Mouse (Mus musculus): ENCODE data around the gene Ttc7. TPM values are rescaled to one million over a fixed set of nuclear protein-coding genes. Genes with fewer than 3 reads are reported as not detected.
"Not testable (repeated sequence)": the region's sequence is repeated elsewhere in the genome, so short reads cannot be mapped to it uniquely, and the experiment has no call there.

Gene Ttc7
- polyA plus RNA-seq, 1 experiment, result 11.2 TPM

- no peak for DNase-seq (ENCODE audit: extremely low spot score in 1 of 2, low spot score in 1 of 2)
Observed at GRCm38 (mm10) chr17:87285731-87286465, 3.2 kb downstream of the Ttc7 start.

GRCm38 (mm10) chr17:87286481-87287143 lies 3.9 kb downstream of the Ttc7 start:
- DNase-seq (ENCODE audit: extremely low spot score in 1 of 2, low spot score in 1 of 2), result no peak

GRCm38 (mm10) chr17:87287197-87287777 lies 4.6 kb downstream of the Ttc7 start:
- no peak for DNase-seq (ENCODE audit: extremely low spot score in 1 of 2, low spot score in 1 of 2)

GRCm38 (mm10) chr17:87288131-87288530 lies 5.4 kb downstream of the Ttc7 start:
- DNase-seq (ENCODE audit: extremely low spot score in 1 of 2, low spot score in 1 of 2), result no peak

GRCm38 (mm10) chr17:87289367-87289766 lies 6.7 kb downstream of the Ttc7 start:
- DNase-seq (ENCODE audit: extremely low spot score in 1 of 2, low spot score in 1 of 2), result no peak

- DNase-seq (ENCODE audit: extremely low spot score in 1 of 2, low spot score in 1 of 2), result no peak
Observed at GRCm38 (mm10) chr17:87291037-87291436, 8.4 kb downstream of the Ttc7 start.

GRCm38 (mm10) chr17:87291782-87292181 lies 9.1 kb downstream of the Ttc7 start:
- DNase-seq (ENCODE audit: extremely low spot score in 1 of 2, low spot score in 1 of 2), result no peak

- no peak for DNase-seq (ENCODE audit: extremely low spot score in 1 of 2, low spot score in 1 of 2)
Observed at GRCm38 (mm10) chr17:87293125-87293524, 10.4 kb downstream of the Ttc7 start.

GRCm38 (mm10) chr17:87295738-87296137 lies 13.1 kb downstream of the Ttc7 start:
- DNase-seq (ENCODE audit: extremely low spot score in 1 of 2, low spot score in 1 of 2), result no peak

GRCm38 (mm10) chr17:87296701-87297100 lies 14.0 kb downstream of the Ttc7 start:
- DNase-seq (ENCODE audit: extremely low spot score in 1 of 2, low spot score in 1 of 2), result not testable (repeated sequence)

GRCm38 (mm10) chr17:87298944-87299343 lies 16.3 kb downstream of the Ttc7 start:
- DNase-seq (ENCODE audit: extremely low spot score in 1 of 2, low spot score in 1 of 2), result no peak

GRCm38 (mm10) chr17:87300340-87300739 lies 17.7 kb downstream of the Ttc7 start:
- DNase-seq (ENCODE audit: extremely low spot score in 1 of 2, low spot score in 1 of 2), result no peak

- DNase-seq (ENCODE audit: extremely low spot score in 1 of 2, low spot score in 1 of 2), result not testable (repeated sequence)
Observed at GRCm38 (mm10) chr17:87301607-87302006, 18.9 kb downstream of the Ttc7 start.

GRCm38 (mm10) chr17:87302014-87302794 lies 19.5 kb downstream of the Ttc7 start:
- DNase-seq (ENCODE audit: extremely low spot score in 1 of 2, low spot score in 1 of 2), result no peak

- DNase-seq (ENCODE audit: extremely low spot score in 1 of 2, low spot score in 1 of 2), result no peak
Observed at GRCm38 (mm10) chr17:87304151-87304894, 21.6 kb downstream of the Ttc7 start.

GRCm38 (mm10) chr17:87305065-87305464 lies 22.4 kb downstream of the Ttc7 start:
- no peak for DNase-seq (ENCODE audit: extremely low spot score in 1 of 2, low spot score in 1 of 2)

GRCm38 (mm10) chr17:87306746-87307145 lies 24.1 kb downstream of the Ttc7 start:
- no peak for DNase-seq (ENCODE audit: extremely low spot score in 1 of 2, low spot score in 1 of 2)

- DNase-seq (ENCODE audit: extremely low spot score in 1 of 2, low spot score in 1 of 2), result no peak
Observed at GRCm38 (mm10) chr17:87309073-87309788, 26.5 kb downstream of the Ttc7 start.

GRCm38 (mm10) chr17:87310497-87310896 lies 27.8 kb downstream of the Ttc7 start:
- DNase-seq (ENCODE audit: extremely low spot score in 1 of 2, low spot score in 1 of 2), result no peak

- no peak for DNase-seq (ENCODE audit: extremely low spot score in 1 of 2, low spot score in 1 of 2)
Observed at GRCm38 (mm10) chr17:87312351-87312750, 29.7 kb downstream of the Ttc7 start.

Data from frontal cortex, adult 2 months (tissue).